Mouse (Mus musculus): Measurements from ENCODE around the gene Focad.

- no peak for TF ChIP-seq CTCF (IDR thresholded peaks at IDR 0.05; ENCODE audit: borderline replicate concordance, insufficient read depth, low read length)
- TF ChIP-seq POLR2A (IDR thresholded peaks at IDR 0.05; ENCODE audit: low read depth, low read length) = no peak
These were observed 14.2 kb downstream of the Focad start for GRCm38 (mm10) chr4:88108585-88108984.

Data from embryonic fibroblast, embryonic 13.5 days (primary cell).